Mouse (Mus musculus): ENCODE data around the gene Ifnar2. TPM values are rescaled to one million over a fixed set of nuclear protein-coding genes. Genes with fewer than 3 reads are reported as not detected.

Gene Ifnar2
- 63.0 and 66.4 TPM in 2 replicates for polyA plus RNA-seq (2021; fragmentation: Nextera tagmentation)
- long read RNA-seq, experiment 1, transcript Ifnar2-201 (9 exons, 3,047 nt) = minor isoform, 9 of 70 reads
- long read RNA-seq, experiment 1, transcript Ifnar2-203 (7 exons, 1,099 nt) = major isoform, 50 of 70 reads
- long read RNA-seq, experiment 1, partial matches to known transcripts = 6 of 70 reads
- long read RNA-seq, experiment 1, other reads (novel, unspliced or antisense) = 3 of 70 reads
- long read RNA-seq, experiment 2, transcript Ifnar2-201 (9 exons, 3,047 nt) = minor isoform, 39 of 102 reads
- long read RNA-seq, experiment 2, transcript Ifnar2-203 (7 exons, 1,099 nt) = major isoform, 44 of 102 reads
- long read RNA-seq, experiment 2, transcript Ifnar2-202 (8 exons, 2,580 nt) = minor isoform, 10 of 102 reads
- long read RNA-seq, experiment 2, partial matches to known transcripts = 0 of 102 reads
- long read RNA-seq, experiment 2, other reads (novel, unspliced or antisense) = 9 of 102 reads

GRCm38 (mm10) chr16:91372577-91373472 is at the start of gene Ifnar2:
Gene Ifnar2 (plus strand): TSS chr16:91372783.

GRCm38 (mm10) chr16:91391421-91391820 is 18.8 kb downstream of the Ifnar2 start, which contains the start of gene Gm21970:
Gene Gm21970 (plus strand): TSS chr16:91391721.

GRCm38 (mm10) chr16:91405640-91406584 is 33.3 kb downstream of the Ifnar2 start, which contains the start of gene Il10rb:
Gene Il10rb (plus strand): TSS chr16:91406164.

Other genes with a start within 250 kb of the Ifnar2 start
- 9.7 and 19.2 TPM in 2 replicates for gene Olig2, start 147.3 kb upstream of the Ifnar2 start, polyA plus RNA-seq (2021; fragmentation: Nextera tagmentation)
- 58.9 and 74.9 TPM in 2 replicates for gene Olig1, start 103.0 kb upstream of the Ifnar2 start, polyA plus RNA-seq (2021; fragmentation: Nextera tagmentation)
- gene Gm21970, start 18.9 kb downstream of the Ifnar2 start, polyA plus RNA-seq (2021; fragmentation: Nextera tagmentation) = not detected in 2 replicates
- gene Il10rb, start 33.4 kb downstream of the Ifnar2 start, polyA plus RNA-seq (2021; fragmentation: Nextera tagmentation) = 15.2 and 17.8 TPM in 2 replicates
- 14.9 and 15.8 TPM in 2 replicates for gene Ifnar1, start 112.5 kb downstream of the Ifnar2 start, polyA plus RNA-seq (2021; fragmentation: Nextera tagmentation)
- 75.4 and 79.0 TPM in 2 replicates for gene Ifngr2, start 174.3 kb downstream of the Ifnar2 start, polyA plus RNA-seq (2021; fragmentation: Nextera tagmentation)
- gene Tmem50b, start 225.0 kb downstream of the Ifnar2 start, polyA plus RNA-seq (2021; fragmentation: Nextera tagmentation) = 138 and 169 TPM in 2 replicates
- gene Dnajc28, start 246.2 kb downstream of the Ifnar2 start, polyA plus RNA-seq (2021; fragmentation: Nextera tagmentation) = 8.5 and 10.9 TPM in 2 replicates